In genomic region chr16:65529589-65529988, GRCm38 (mm10) we compare ENCODE assay signal across 22 mouse cellular contexts. TPM values are rescaled to one million over a fixed set of nuclear protein-coding genes. Genes with fewer than 3 reads are reported as not detected.
A peak's percentile ranks its signal among the peaks of the same experiment; 100 is the strongest.
DNase-seq lines count a peak whose midpoint lies in the region; ATAC-seq and TF ChIP-seq lines count a peak whose summit lies in the region.
"Had no signal": no experiment of that assay in that cellular context is flagged by ENCODE, and none has a peak within 500 bp of the region (broad histone marks: within the 10 kb centered on the region; RNA-seq: fewer than 3 reads in every experiment).

No protein-coding gene starts in this region.

- no peak overlapping the region for H3K4me2 ChIP-seq in forebrain, embryonic 13.5 days
- H3K4me2 ChIP-seq in kidney, postnatal 0 days (ENCODE audit: low read length) = no peak overlapping the region
- no peak overlapping the region for H3K4me2 ChIP-seq in kidney, embryonic 15.5 days
- H3K4me2 ChIP-seq: liver, embryonic 11.5 days; midbrain, embryonic 13.5 days had no signal

- no peak for TF ChIP-seq CTCF in kidney, postnatal 0 days (IDR thresholded peaks at IDR 0.05; ENCODE audit: low read depth)
- no peak for TF ChIP-seq CTCF in gastrocnemius, adult 2 months (IDR thresholded peaks at IDR 0.05)

- no peaks in the 10 kb centered on the region for H3K36me3 ChIP-seq in forebrain, embryonic 10.5 days (replicated peaks)
- no peaks in the 10 kb centered on the region for H3K36me3 ChIP-seq in forebrain, embryonic 13.5 days (ENCODE audit: poor library complexity, severe bottlenecking)
- no peaks in the 10 kb centered on the region for H3K36me3 ChIP-seq in kidney, postnatal 0 days (ENCODE audit: insufficient read depth, low read length)
- no peaks in the 10 kb centered on the region for H3K36me3 ChIP-seq in kidney, embryonic 15.5 days
- H3K36me3 ChIP-seq: heart, embryonic 10.5 days; midbrain, embryonic 13.5 days had no signal

- intact Hi-C loops in gastrocnemius, adult 2 months (cut with DNase I) = no loop called here

- H3K27ac ChIP-seq in forebrain, embryonic 10.5 days = no peak overlapping the region
- no peak overlapping the region for H3K27ac ChIP-seq in forebrain, embryonic 13.5 days
- H3K27ac ChIP-seq in kidney, postnatal 0 days = no peak overlapping the region
- no peak overlapping the region for H3K27ac ChIP-seq in kidney, embryonic 15.5 days
- no peak overlapping the region for H3K27ac ChIP-seq in gastrocnemius, adult 2 months
- H3K27ac ChIP-seq: heart, embryonic 10.5 days; macrophage; midbrain, embryonic 13.5 days had no signal

- peak; percentile 26 for DNase-seq in forebrain, embryonic 10.5 days (ENCODE audit: extremely low spot score, low spot score)
- peak; percentile 5 for DNase-seq in kidney, postnatal 0 days (ENCODE audit: low spot score)
- DNase-seq in embryo, embryonic 10 days (ENCODE audit: low spot score) = peak; percentile 31
- peak; percentile 8 for DNase-seq in mesoderm, embryonic 11.5 days (ENCODE audit: low read depth, low spot score)
- no peak for DNase-seq in lung, postnatal 4 days
- no peak for DNase-seq in gastrocnemius, adult 2 months
- DNase-seq: cerebellum, postnatal 25 days; heart, postnatal 10 days; kidney, adult 2 months; lung, adult 2 months; thymus, adult 18-20 months had no signal

- H3K4me3 ChIP-seq in forebrain, embryonic 10.5 days = no peak overlapping the region
- H3K4me3 ChIP-seq in forebrain, embryonic 13.5 days = no peak overlapping the region
- H3K4me3 ChIP-seq in kidney, postnatal 0 days (replicated peaks; ENCODE audit: low read depth, low read length) = no peak overlapping the region
- H3K4me3 ChIP-seq in kidney, embryonic 15.5 days (replicated peaks) = no peak overlapping the region
- no peak overlapping the region for H3K4me3 ChIP-seq in gastrocnemius, adult 2 months
- H3K4me3 ChIP-seq: heart, embryonic 10.5 days; midbrain, embryonic 13.5 days had no signal

- peaks cover 13% of the 10 kb centered on the region for H3K4me1 ChIP-seq in forebrain, embryonic 10.5 days
- H3K4me1 ChIP-seq in forebrain, embryonic 13.5 days = peaks cover 6% of the 10 kb centered on the region; the same call in 1 of the 2 replicates
- H3K4me1 ChIP-seq in kidney, postnatal 0 days (replicated peaks; ENCODE audit: insufficient read depth, low read length) = no peaks in the 10 kb centered on the region
- no peaks in the 10 kb centered on the region for H3K4me1 ChIP-seq in kidney, embryonic 15.5 days
- H3K4me1 ChIP-seq: heart, embryonic 10.5 days; midbrain, embryonic 13.5 days had no signal

- no peaks in the 10 kb centered on the region for H3K9me3 ChIP-seq in forebrain, embryonic 10.5 days
- no peaks in the 10 kb centered on the region for H3K9me3 ChIP-seq in forebrain, embryonic 13.5 days (replicated peaks)
- H3K9me3 ChIP-seq in kidney, postnatal 0 days (replicated peaks; ENCODE audit: low read length) = no peaks in the 10 kb centered on the region
- no peaks in the 10 kb centered on the region for H3K9me3 ChIP-seq in kidney, embryonic 15.5 days (replicated peaks)
- H3K9me3 ChIP-seq: heart, embryonic 10.5 days; midbrain, embryonic 13.5 days had no signal

- H3K27me3 ChIP-seq in forebrain, embryonic 10.5 days (ENCODE audit: poor library complexity, severe bottlenecking) = no peaks in the 10 kb centered on the region
- no peaks in the 10 kb centered on the region for H3K27me3 ChIP-seq in forebrain, embryonic 13.5 days
- no peaks in the 10 kb centered on the region for H3K27me3 ChIP-seq in kidney, postnatal 0 days (ENCODE audit: insufficient read depth, low read length)
- no peaks in the 10 kb centered on the region for H3K27me3 ChIP-seq in kidney, embryonic 15.5 days
- H3K27me3 ChIP-seq: midbrain, embryonic 13.5 days had no signal

- WGBS in forebrain, embryonic 10.5 days = 2% methylated on average over 5 of the region's 5 CpGs
- WGBS in forebrain, embryonic 13.5 days = 1% methylated on average over 5 of the region's 5 CpGs
- 12% methylated on average over 5 of the region's 5 CpGs for WGBS in kidney, postnatal 0 days
- 14% methylated on average over 5 of the region's 5 CpGs for WGBS in kidney, embryonic 15.5 days

- ATAC-seq in forebrain, embryonic 13.5 days = no peak
- no peak for ATAC-seq in kidney, postnatal 0 days (replicated peaks; ENCODE audit: low FRiP score, low read depth)
- no peak for ATAC-seq in kidney, embryonic 15.5 days (replicated peaks; ENCODE audit: low FRiP score)
- ATAC-seq: midbrain, embryonic 13.5 days had no signal

- H3K9ac ChIP-seq in forebrain, embryonic 13.5 days = no peak overlapping the region
- no peak overlapping the region for H3K9ac ChIP-seq in kidney, postnatal 0 days (ENCODE audit: low read depth, low read length)
- no peak overlapping the region for H3K9ac ChIP-seq in kidney, embryonic 15.5 days
- H3K9ac ChIP-seq: midbrain, embryonic 13.5 days had no signal

RNA-seq across cellular contexts. Expression of gene Pou1f1, which starts 9.3 kb away (rescaled TPM):
- 0.07 TPM in 1 of 2 replicates, not detected in the other for polyA plus RNA-seq in forebrain, embryonic 10.5 days (2016; fragmentation: Nextera tagmentation; extraction: Ambion mirVana)
- not detected in 2 replicates for polyA plus RNA-seq in forebrain, embryonic 13.5 days (2015; fragmentation: Nextera tagmentation; extraction: Ambion mirVana)
- polyA plus RNA-seq in kidney, postnatal 0 days (2015; fragmentation: Nextera tagmentation; extraction: Ambion mirVana) = 0.05 TPM in 1 of 2 replicates, not detected in the other
- polyA plus RNA-seq in kidney, embryonic 15.5 days (2015; fragmentation: Nextera tagmentation; extraction: Ambion mirVana) = 0.09 TPM in 1 of 2 replicates, not detected in the other
- not detected for total RNA-seq in gastrocnemius, adult 2 months (2021)
- total RNA-seq: gastrocnemius, postnatal 4 days; heart, postnatal 10 days; layer of hippocampus, postnatal 25 days; left cerebral cortex, postnatal 36 days had no signal
- polyA plus RNA-seq: heart, embryonic 10.5 days; kidney, adult 2 months; liver, embryonic 11.5 days; lung, adult 2 months; macrophage; midbrain, embryonic 13.5 days; stomach, embryonic 14.5 days; urinary bladder, adult 2 months had no signal

RNA-seq across cellular contexts. Expression of gene Chmp2b, which starts 32.9 kb away (rescaled TPM):
- polyA plus RNA-seq in forebrain, embryonic 10.5 days (2016; fragmentation: Nextera tagmentation; extraction: Ambion mirVana) = 48.6 and 49.0 TPM in 2 replicates
- polyA plus RNA-seq in forebrain, embryonic 13.5 days (2015; fragmentation: Nextera tagmentation; extraction: Ambion mirVana) = 32.6 and 35.2 TPM in 2 replicates
- polyA plus RNA-seq in kidney, postnatal 0 days (2015; fragmentation: Nextera tagmentation; extraction: Ambion mirVana) = 126 and 130 TPM in 2 replicates
- 87.6 and 89.5 TPM in 2 replicates for polyA plus RNA-seq in kidney, embryonic 15.5 days (2015; fragmentation: Nextera tagmentation; extraction: Ambion mirVana)
- 10 to 100 TPM; 30.4 to 35.5 TPM for total RNA-seq in gastrocnemius, adult 2 months (2021)

Comparison
In these comparisons a context has a peak if more than half of its experiments do, and no peak if none do; other contexts are left out.
1. DNase-seq: peak in forebrain, embryonic 10.5 days (single experiment), kidney, postnatal 0 days (single experiment), embryo, embryonic 10 days (single experiment) and mesoderm, embryonic 11.5 days (single experiment); none in lung, postnatal 4 days (0 of 2) and gastrocnemius, adult 2 months (single experiment).